Mouse (Mus musculus) left cerebral cortex, adult 11 months (tissue): Measurements from ENCODE around the gene Olfr374.
A peak's percentile ranks its signal among the peaks of the same experiment; 100 is the strongest.

Experiments
- DNase-seq: peaks from one replicate; pipeline ENCODE4 v3.0.0; 2022; ENCODE audit warnings: low spot score

The Olfr374 gene

DNA sequence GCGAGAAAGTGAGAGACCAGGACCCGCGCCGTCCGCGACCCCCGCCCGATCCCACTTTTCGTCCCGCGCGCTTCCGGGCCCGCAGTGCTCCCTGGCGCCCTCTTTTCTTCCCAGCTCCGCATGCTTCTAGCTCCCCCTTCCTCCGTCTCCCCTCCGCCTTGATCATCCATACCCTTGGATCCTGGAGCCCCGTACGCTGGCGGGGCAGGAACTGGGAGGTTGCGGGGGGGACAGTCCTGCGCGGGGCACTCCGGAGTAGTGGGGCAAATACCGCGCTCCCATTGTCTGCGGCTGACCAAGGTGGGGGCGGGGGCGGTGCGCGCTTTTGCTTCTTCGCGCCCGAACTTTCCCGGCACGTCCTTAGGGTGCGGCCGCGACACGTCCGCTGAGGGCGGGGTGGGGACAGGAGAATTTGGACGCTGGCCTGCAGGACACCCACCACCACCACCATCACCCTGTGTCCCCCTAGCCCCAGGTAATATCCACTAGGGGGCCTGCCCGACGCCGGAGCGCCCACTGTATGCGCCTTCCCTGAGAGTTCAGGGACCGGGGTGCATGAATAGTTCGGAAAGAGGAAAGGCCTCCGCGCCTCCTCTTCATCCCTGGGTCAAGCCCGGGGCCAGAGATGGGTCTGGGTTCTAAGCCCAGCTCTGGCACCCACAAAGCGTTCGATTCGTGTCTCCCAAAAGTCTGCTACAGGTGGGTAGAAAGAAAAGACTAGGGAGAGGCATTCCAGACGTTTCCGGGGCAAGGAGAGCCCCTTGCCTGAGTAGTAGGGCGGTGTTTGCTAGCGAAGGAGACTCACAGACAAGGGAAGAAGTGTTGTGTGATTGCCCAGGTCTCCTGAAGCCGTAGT, 28.8 kb downstream of the Olfr374 start:
- no peak for DNase-seq

GRCm38 (mm10) chr8:72136302-72136978, 29.6 kb downstream of the Olfr374 start:
- DNase-seq: no peak

DNA sequence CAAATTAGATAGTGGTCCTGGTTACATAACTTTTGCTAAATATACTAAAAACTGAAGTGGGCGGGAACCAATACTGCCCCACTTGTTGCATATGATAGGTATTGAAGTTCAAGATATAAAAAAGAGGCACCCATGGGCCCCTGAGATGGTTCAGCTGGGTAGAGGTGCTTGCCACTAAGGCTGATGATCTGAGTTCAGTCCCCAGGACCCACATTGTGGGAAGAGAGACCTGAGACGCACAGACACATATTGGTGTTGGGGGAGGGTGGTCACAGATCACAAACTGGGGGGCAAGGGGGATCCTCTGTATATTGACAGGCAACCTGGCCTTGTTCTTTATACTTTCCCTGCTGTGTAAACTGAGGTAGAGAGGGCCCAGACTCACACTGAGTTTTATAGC, 30.6 kb downstream of the Olfr374 start:
- no peak for DNase-seq

- no peak for DNase-seq
These were observed 31.6 kb downstream of the Olfr374 start for GRCm38 (mm10) chr8:72138456-72138855.

DNA sequence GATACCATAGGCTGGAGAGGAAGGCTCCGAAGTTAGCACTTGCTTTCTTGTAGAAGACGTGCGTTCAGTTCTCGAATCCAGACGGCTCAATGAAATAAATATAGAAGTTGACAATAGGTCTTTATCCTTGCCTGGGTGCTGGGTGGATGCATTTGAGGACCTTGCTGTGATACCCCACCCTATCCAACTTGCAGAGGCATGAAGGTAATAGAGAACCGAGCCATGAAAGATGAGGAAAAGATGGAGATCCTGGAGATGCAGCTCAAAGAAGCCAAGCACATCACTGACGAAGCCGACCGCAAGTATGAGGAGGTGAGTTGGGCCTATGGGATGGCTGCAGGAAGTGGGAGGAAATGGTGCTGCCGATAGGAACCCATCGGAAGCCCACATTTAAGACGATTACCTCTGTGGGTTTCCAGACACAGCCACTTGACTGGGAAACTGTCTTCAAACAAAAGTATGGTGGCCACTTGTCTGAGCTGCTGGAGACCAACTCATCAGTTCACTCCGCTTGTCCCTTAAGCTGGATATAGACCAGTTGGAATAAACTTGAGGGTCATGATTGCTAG, 36.5 kb downstream of the Olfr374 start:
- DNase-seq: no peak

- no peak for DNase-seq
These were observed 37.6 kb downstream of the Olfr374 start for GRCm38 (mm10) chr8:72144345-72144975.

GRCm38 (mm10) chr8:72145511-72145910, 38.7 kb downstream of the Olfr374 start:
- no peak for DNase-seq

- no peak for DNase-seq
These were observed 39.2 kb downstream of the Olfr374 start for GRCm38 (mm10) chr8:72146056-72146455.

DNA sequence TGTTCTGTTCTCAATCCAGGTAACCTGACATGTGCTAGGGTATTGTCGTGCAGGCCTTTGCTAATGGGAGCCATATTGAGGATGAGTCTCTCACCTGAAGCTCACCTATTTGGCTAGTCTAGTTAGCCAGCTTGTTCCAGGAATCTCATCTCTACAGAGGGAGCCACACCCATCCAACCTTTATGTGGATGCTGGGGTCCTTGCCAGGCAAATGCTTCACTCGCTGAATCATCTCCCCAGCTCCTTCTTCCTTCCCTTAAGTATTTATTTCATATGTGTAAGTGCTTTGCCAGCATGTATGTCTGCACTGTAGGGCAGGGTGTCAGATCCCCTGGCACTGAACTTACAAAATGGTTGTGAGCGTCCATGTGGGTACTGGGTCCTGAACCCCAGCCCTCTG, 39.7 kb downstream of the Olfr374 start:
- no peak for DNase-seq

DNA sequence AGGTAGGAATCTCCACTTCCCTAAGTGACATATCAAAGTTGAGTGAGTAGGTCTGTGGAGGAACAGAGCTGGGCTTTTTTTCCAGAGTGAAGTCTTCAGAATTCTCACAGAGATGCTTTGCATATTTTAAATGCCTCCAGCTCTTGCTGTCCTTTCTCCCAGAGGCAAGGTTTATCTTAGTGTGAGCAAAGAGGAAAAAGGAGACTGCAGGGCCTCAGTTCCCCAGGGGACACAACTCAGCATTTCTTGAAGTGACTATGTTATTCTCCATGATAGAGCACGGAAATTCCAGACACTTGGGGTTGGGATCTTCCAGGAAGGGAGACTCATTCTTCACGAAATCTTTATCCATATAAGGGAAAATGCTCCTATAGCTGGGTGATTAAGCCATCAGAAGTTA, 40.4 kb downstream of the Olfr374 start:
- no peak for DNase-seq

DNA sequence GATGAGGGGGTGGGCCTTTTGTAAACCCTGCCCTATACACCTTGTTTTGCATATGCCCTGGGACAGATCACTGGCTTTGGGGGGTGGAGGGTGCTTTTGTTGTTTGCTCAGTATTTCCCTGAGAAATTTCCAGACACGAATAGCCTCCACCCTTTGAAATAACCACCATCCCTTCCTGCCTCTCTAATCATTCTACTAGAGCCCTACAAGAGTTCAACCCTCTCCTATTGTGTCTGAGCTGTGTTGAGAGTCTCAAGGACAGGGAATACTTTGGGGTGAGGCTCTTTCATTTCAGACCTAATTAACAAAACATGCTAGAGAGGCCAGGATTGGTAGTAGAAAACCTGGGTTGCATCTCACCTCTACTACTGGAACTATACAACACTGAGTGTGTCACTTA, 42.2 kb downstream of the Olfr374 start:
- no peak for DNase-seq

DNA sequence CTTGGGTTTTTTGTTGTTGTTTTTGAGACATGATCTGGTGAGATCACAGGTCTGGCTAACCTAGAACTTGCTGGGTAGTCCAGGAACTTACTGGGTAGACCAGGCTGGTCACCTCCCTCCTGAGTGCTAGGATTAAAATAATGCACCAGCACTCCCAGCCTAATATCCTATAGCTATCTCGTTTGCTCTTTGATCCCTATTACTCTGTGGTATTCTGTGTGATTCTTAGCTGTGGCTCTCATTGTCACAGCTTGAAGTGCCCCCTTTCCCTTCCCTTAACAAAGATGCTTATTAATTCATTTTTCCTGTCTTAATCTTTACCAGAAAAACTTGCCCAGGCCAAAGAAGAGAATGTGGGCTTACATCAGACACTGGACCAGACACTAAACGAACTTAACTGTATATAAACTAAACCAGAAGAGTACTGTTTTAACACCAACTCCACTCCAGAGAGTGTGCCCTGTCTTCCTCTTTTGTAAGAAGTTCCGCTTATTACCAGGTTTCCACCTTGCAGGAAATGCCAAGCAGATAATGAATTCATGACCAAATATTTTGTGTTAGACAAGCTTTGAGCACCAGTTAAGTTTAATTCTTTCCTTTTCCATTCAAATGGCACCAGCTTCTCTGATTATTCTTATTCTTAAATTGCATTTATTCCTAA, 44.7 kb downstream of the Olfr374 start:
- no peak for DNase-seq

DNA sequence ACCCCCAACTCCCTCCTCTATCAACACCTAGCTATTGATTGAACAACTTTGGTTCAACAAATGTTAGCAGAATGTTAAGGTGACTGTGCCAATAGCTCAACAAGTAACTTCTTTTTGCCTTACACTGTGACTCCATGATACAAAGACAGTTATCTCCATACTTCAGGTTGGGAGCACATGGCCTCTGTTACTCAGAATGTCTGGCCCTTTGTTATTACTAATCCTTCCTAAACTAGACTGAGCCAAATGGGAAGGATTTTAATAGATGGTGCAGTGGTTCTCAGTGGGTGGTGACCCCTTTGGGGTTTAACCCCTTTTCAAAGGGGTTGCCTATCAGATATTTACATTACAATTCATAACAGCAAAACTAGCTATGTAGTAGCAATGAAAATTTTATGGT, 46.5 kb downstream of the Olfr374 start:
- DNase-seq: no peak

DNA sequence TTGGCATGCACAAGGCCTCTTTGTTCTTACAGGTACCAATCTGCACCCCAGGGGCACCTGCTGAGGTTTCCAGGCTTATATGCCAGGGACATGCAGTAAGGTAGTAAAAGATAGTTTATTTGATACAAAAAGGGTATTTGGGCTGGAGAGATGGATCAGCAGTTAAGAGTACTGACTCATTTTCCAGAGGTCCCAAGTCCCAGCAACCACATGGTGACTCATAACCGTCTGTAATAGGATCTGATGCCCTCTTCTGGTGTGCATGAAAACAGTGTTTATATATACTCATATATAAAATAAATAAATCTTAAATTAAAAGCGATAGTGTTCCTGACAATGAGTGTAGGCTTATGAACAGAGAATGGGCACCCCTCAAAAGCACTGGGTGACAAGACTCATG, 51.3 kb downstream of the Olfr374 start:
- DNase-seq: no peak

DNA sequence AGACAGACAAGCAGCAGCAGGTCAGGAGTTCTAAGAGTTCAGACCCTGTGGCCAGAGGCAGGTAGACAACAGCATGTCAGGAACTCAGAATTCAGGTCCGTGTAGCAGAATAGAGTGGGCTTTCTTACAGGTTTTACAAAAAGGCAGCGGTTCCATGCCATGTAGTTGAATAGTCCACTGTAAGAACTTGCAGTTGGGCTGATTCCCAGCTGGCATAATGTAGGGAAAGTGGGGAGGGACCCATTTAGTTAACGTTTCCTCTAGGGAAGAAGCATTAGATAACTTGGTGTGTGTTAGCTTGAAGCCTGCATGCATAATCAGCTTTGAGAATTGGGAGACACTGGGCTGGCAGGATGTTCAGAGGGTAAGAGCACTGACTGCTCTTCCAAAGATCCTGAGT, 51.9 kb downstream of the Olfr374 start:
- no peak for DNase-seq

DNA sequence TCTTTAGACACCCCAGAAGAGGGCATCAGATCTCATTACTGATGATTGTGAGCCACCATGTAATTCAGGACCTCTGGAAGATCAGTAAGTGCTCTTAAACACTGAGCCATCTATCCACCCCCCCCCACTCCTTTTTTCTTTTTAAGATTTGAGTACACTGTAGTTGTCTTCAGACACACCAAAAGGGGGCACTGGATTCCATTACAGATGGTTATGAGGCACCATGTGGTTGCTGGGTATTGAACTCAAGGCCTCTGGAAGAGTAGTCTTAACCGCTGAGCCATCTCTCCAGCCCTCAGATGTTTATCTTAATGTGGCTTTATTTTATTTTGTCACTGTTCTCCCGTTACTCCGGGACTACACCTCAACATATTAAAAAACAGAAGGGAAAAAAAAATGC, 53.2 kb downstream of the Olfr374 start:
- no peak for DNase-seq

GRCm38 (mm10) chr8:72160707-72161697, 54.2 kb downstream of the Olfr374 start, which contains the start of gene Rab8a:
Rab8a (plus strand) TSS chr8:72161200.
- peak; percentile 100 for DNase-seq

GRCm38 (mm10) chr8:72162821-72163220, 56.0 kb downstream of the Olfr374 start:
- no peak for DNase-seq
